Comparison of ENCODE assay signal across 27 mouse cellular contexts in the genomic region with DNA sequence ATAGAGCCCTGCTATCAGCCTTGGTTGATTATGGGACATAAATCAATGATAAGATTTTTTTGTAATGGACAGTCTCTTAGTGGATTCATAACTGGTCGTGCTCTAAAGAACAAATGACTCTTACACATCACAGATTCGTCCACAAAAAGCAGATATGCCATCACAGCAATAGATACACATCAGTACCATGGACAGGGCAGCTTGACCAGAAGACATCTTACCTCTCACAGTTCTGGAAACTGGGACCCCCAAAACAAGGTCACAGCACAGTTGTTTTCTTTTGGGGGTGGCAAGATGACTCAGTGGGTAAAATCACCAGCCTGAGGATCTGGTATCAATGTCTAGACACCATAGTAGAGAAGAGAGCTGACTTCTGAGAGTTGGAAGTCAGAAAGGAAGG. TPM values are rescaled to one million over a fixed set of nuclear protein-coding genes. Genes with fewer than 3 reads are reported as not detected.
A peak's percentile ranks its signal among the peaks of the same experiment; 100 is the strongest.
DNase-seq lines count a peak whose midpoint lies in the region; ATAC-seq and TF ChIP-seq lines count a peak whose summit lies in the region.
"Had no signal": no experiment of that assay in that cellular context is flagged by ENCODE, and none has a peak within 500 bp of the region (broad histone marks: within the 10 kb centered on the region; RNA-seq: fewer than 3 reads in every experiment).

No protein-coding gene starts in this region.

- ATAC-seq in embryonic facial prominence, embryonic 11.5 days (replicated peaks; ENCODE audit: insufficient number of reproducible peaks, low FRiP score, low TSS enrichment, low read depth), result no peak
- ATAC-seq in midbrain, embryonic 11.5 days (ENCODE audit: low FRiP score), result no peak
- no peak for ATAC-seq in midbrain, embryonic 16.5 days
- ATAC-seq: CD4-positive, CD25-positive, alpha-beta regulatory T cell, adult 4 months; forebrain, embryonic 13.5 days; forebrain, embryonic 16.5 days; hindbrain, postnatal 0 days; inflammation-experienced regulatory T-cells, adult 6 months; Patski had no signal

- H3K4me1 ChIP-seq in embryonic facial prominence, embryonic 11.5 days (ENCODE audit: control insufficient read depth, insufficient read depth, low read length), result no peaks in the 10 kb centered on the region
- no peaks in the 10 kb centered on the region for H3K4me1 ChIP-seq in embryonic facial prominence, embryonic 10.5 days
- H3K4me1 ChIP-seq in midbrain, embryonic 11.5 days (ENCODE audit: control insufficient read depth, insufficient read depth, low read length), result no peaks in the 10 kb centered on the region
- peaks cover 5% of the 10 kb centered on the region for H3K4me1 ChIP-seq in midbrain, embryonic 16.5 days (ENCODE audit: control insufficient read depth, insufficient read depth, low read length)
- H3K4me1 ChIP-seq: forebrain, embryonic 10.5 days; forebrain, embryonic 13.5 days; heart, embryonic 13.5 days had no signal

- WGBS in embryonic facial prominence, embryonic 11.5 days, result 71% methylated on average over 2 of the region's 2 CpGs
- whole genome bisulfite sequencing in embryonic facial prominence, embryonic 10.5 days, result 70% methylated on average over 2 of the region's 2 CpGs
- 67% methylated on average over 2 of the region's 2 CpGs for WGBS in midbrain, embryonic 11.5 days
- 69% methylated on average over 2 of the region's 2 CpGs for WGBS in midbrain, embryonic 16.5 days

- H3ac ChIP-seq in myocyte (ENCODE audit: control insufficient read depth, insufficient read length), result no peak overlapping the region

- H3K27ac ChIP-seq in embryonic facial prominence, embryonic 11.5 days (replicated peaks; ENCODE audit: low read depth, low read length), result no peak overlapping the region
- H3K27ac ChIP-seq in embryonic facial prominence, embryonic 10.5 days (replicated peaks), result no peak overlapping the region
- H3K27ac ChIP-seq in midbrain, embryonic 11.5 days (ENCODE audit: low read depth, low read length), result no peak overlapping the region
- no peak overlapping the region for H3K27ac ChIP-seq in midbrain, embryonic 16.5 days (ENCODE audit: low read length)
- H3K27ac ChIP-seq: forebrain, embryonic 10.5 days; forebrain, embryonic 13.5 days; heart, adult 2 months; heart, embryonic 10.5 days; heart, embryonic 13.5 days; hindbrain, embryonic 14.5 days; hindbrain, postnatal 0 days had no signal

- no peaks in the 10 kb centered on the region for H3K36me3 ChIP-seq in embryonic facial prominence, embryonic 11.5 days (replicated peaks; ENCODE audit: control insufficient read depth, insufficient read depth, low read depth, low read length)
- H3K36me3 ChIP-seq in embryonic facial prominence, embryonic 10.5 days (replicated peaks), result no peaks in the 10 kb centered on the region
- no peaks in the 10 kb centered on the region for H3K36me3 ChIP-seq in midbrain, embryonic 11.5 days (ENCODE audit: control insufficient read depth, insufficient read depth, low read length)
- no peaks in the 10 kb centered on the region for H3K36me3 ChIP-seq in midbrain, embryonic 16.5 days (ENCODE audit: control insufficient read depth, insufficient read depth, low read length)
- H3K36me3 ChIP-seq in myocyte (ENCODE audit: control insufficient read depth, insufficient read depth), result no peaks in the 10 kb centered on the region
- H3K36me3 ChIP-seq: forebrain, embryonic 10.5 days; heart, embryonic 10.5 days; heart, embryonic 13.5 days had no signal

- H3K9me3 ChIP-seq in embryonic facial prominence, embryonic 11.5 days (replicated peaks; ENCODE audit: control insufficient read depth, low read length), result no peaks in the 10 kb centered on the region
- H3K9me3 ChIP-seq in embryonic facial prominence, embryonic 10.5 days, result no peaks in the 10 kb centered on the region
- H3K9me3 ChIP-seq in midbrain, embryonic 11.5 days (ENCODE audit: control insufficient read depth, low read length), result no peaks in the 10 kb centered on the region
- H3K9me3 ChIP-seq in midbrain, embryonic 16.5 days (replicated peaks; ENCODE audit: control insufficient read depth, low read length, poor library complexity, severe bottlenecking), result no peaks in the 10 kb centered on the region
- H3K9me3 ChIP-seq: forebrain, embryonic 10.5 days; forebrain, embryonic 13.5 days; heart, embryonic 10.5 days; heart, embryonic 13.5 days had no signal

- TF ChIP-seq POLR2A in myocyte (IDR thresholded peaks at IDR 0.05; ENCODE audit: insufficient read length, low read depth), result no peak

- H3K27me3 ChIP-seq in embryonic facial prominence, embryonic 11.5 days (ENCODE audit: control insufficient read depth, insufficient read depth, low read length), result no peaks in the 10 kb centered on the region
- no peaks in the 10 kb centered on the region for H3K27me3 ChIP-seq in embryonic facial prominence, embryonic 10.5 days (replicated peaks; ENCODE audit: low read depth, poor library complexity, severe bottlenecking)
- no peaks in the 10 kb centered on the region for H3K27me3 ChIP-seq in midbrain, embryonic 11.5 days (ENCODE audit: control insufficient read depth, insufficient read depth, low read length)
- H3K27me3 ChIP-seq in midbrain, embryonic 16.5 days (ENCODE audit: control insufficient read depth, insufficient read depth, low read depth, low read length), result no peaks in the 10 kb centered on the region
- H3K27me3 ChIP-seq in myocyte (ENCODE audit: control insufficient read depth, insufficient read depth, insufficient read length), result no peaks in the 10 kb centered on the region
- H3K27me3 ChIP-seq: forebrain, embryonic 13.5 days; heart, embryonic 13.5 days had no signal

- H3K4me2 ChIP-seq in embryonic facial prominence, embryonic 11.5 days (ENCODE audit: low read depth, low read length), result no peak overlapping the region
- no peak overlapping the region for H3K4me2 ChIP-seq in midbrain, embryonic 11.5 days
- H3K4me2 ChIP-seq in midbrain, embryonic 16.5 days (ENCODE audit: low read length), result no peak overlapping the region
- H3K4me2 ChIP-seq in myocyte (ENCODE audit: low read depth), result no peak overlapping the region
- H3K4me2 ChIP-seq: forebrain, embryonic 13.5 days; heart, embryonic 13.5 days; hindbrain, embryonic 14.5 days had no signal

- no peak overlapping the region for H3K9ac ChIP-seq in embryonic facial prominence, embryonic 11.5 days (replicated peaks; ENCODE audit: low read length)
- no peak overlapping the region for H3K9ac ChIP-seq in midbrain, embryonic 11.5 days (ENCODE audit: low read length)
- H3K9ac ChIP-seq in midbrain, embryonic 16.5 days (ENCODE audit: low read depth, low read length), result no peak overlapping the region
- H3K9ac ChIP-seq: forebrain, embryonic 13.5 days; heart, embryonic 13.5 days; hindbrain, embryonic 14.5 days had no signal

- no peak overlapping the region for H3K4me3 ChIP-seq in embryonic facial prominence, embryonic 11.5 days (ENCODE audit: low read depth, low read length)
- H3K4me3 ChIP-seq in embryonic facial prominence, embryonic 10.5 days, result no peak overlapping the region
- no peak overlapping the region for H3K4me3 ChIP-seq in midbrain, embryonic 11.5 days (ENCODE audit: low read depth, low read length)
- no peak overlapping the region for H3K4me3 ChIP-seq in midbrain, embryonic 16.5 days (ENCODE audit: low read depth, low read length)
- H3K4me3 ChIP-seq in myocyte, result no peak overlapping the region
- H3K4me3 ChIP-seq: forebrain, embryonic 10.5 days; forebrain, embryonic 13.5 days; heart, adult 2 months; heart, embryonic 10.5 days; heart, embryonic 13.5 days had no signal

- no peaks in the 10 kb centered on the region for H3K79me2 ChIP-seq in myocyte (ENCODE audit: control insufficient read depth, insufficient read depth)

- DNase-seq in embryonic facial prominence, embryonic 11.5 days (ENCODE audit: low spot score), result peak; percentile 39
- DNase-seq in embryonic facial prominence, embryonic 10.5 days (ENCODE audit: low spot score), result no peak
- DNase-seq in midbrain, embryonic 11.5 days (ENCODE audit: low spot score, missing footprints), result peak; percentile 69
- DNase-seq in lung, postnatal 4 days, result no peak
- DNase-seq: adrenal gland, postnatal 10 days; adrenal gland, postnatal 36 days; cerebellum, adult 18-20 months; cerebellum, adult 9-10 months; cerebellum, postnatal 14 days; gastrocnemius, postnatal 10 days; gastrocnemius, postnatal 36 days; heart, adult 2 months; heart, postnatal 14 days; heart, postnatal 4 days had no signal

TF ChIP-seq in myocyte, 11 proteins besides CTCF, POLR2A, EP300 and RAD21:
- no peak for TF ChIP-seq MYOD1 (IDR thresholded peaks at IDR 0.05; ENCODE audit: control insufficient read depth in 1 of 3, insufficient read length in 2 of 3, low read depth in 2 of 3)
- TF ChIP-seq REST (IDR thresholded peaks at IDR 0.05; ENCODE audit: insufficient read depth, insufficient read length), result peak; percentile 86
- TF ChIP-seq USF1 (IDR thresholded peaks at IDR 0.05; ENCODE audit: low read depth), result no peak

RNA-seq across cellular contexts. Expression of a gene that starts 35.9 kb away (rescaled TPM):
- 1.8 and 2.4 TPM in 2 replicates for polyA plus RNA-seq in embryonic facial prominence, embryonic 11.5 days (2014; fragmentation: Nextera tagmentation; extraction: Ambion mirVana)
- 0.39 and 0.41 TPM in 2 replicates for polyA plus RNA-seq in embryonic facial prominence, embryonic 10.5 days (2016; fragmentation: Nextera tagmentation; extraction: Ambion mirVana)
- polyA plus RNA-seq in midbrain, embryonic 11.5 days (2014; fragmentation: Nextera tagmentation; extraction: Ambion mirVana), result not detected in 2 replicates
- 2.9 and 6.4 TPM in 2 replicates for polyA plus RNA-seq in midbrain, embryonic 16.5 days (2015; fragmentation: Nextera tagmentation; extraction: Ambion mirVana)
- polyA plus RNA-seq in myocyte (2012; fragmentation: generic; extraction: Trizol), result not detected
- polyA plus RNA-seq: C2C12; forebrain, embryonic 10.5 days; Patski had no signal

RNA-seq across cellular contexts. Expression of a gene that starts 59.5 kb away (rescaled TPM):
- 12.7 and 13.1 TPM in 2 replicates for polyA plus RNA-seq in embryonic facial prominence, embryonic 11.5 days (2014; fragmentation: Nextera tagmentation; extraction: Ambion mirVana)
- polyA plus RNA-seq in embryonic facial prominence, embryonic 10.5 days (2016; fragmentation: Nextera tagmentation; extraction: Ambion mirVana), result 10.7 and 12.0 TPM in 2 replicates
- polyA plus RNA-seq in midbrain, embryonic 11.5 days (2014; fragmentation: Nextera tagmentation; extraction: Ambion mirVana), result 7.3 and 9.7 TPM in 2 replicates
- 6.7 and 9.7 TPM in 2 replicates for polyA plus RNA-seq in midbrain, embryonic 16.5 days (2015; fragmentation: Nextera tagmentation; extraction: Ambion mirVana)
- 17.0 TPM for polyA plus RNA-seq in myocyte (2012; fragmentation: generic; extraction: Trizol)

Comparison
In these comparisons a context has a peak if more than half of its experiments do, and no peak if none do; other contexts are left out.
1. DNase-seq: peak in embryonic facial prominence, embryonic 11.5 days (single experiment) and midbrain, embryonic 11.5 days (single experiment); none in embryonic facial prominence, embryonic 10.5 days (single experiment) and lung, postnatal 4 days (0 of 2).